Mouse (Mus musculus): ENCODE data around the gene Zfp770.

The Zfp770 gene

DNA sequence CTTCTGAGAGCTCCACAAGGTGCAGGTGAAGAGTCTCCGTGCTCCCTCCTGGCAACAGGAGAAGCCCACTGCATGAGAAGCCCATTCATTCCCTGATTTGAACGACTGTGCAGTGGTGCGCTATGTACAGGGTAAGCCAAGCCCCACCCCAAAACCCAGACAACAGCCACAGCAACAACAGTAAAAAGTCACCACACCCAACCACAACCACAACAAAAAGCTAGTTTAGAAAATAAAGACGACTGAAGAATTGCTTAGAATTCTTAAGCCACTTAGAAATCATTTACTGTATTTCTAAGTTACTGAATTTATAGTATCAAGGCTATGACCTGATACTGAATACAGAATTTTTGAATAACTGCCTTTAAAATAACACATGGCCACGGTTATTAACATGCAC lies 56.4 kb downstream of the Zfp770 start:
- DNase-seq (ENCODE audit: low read depth, low spot score): no peak

DNA sequence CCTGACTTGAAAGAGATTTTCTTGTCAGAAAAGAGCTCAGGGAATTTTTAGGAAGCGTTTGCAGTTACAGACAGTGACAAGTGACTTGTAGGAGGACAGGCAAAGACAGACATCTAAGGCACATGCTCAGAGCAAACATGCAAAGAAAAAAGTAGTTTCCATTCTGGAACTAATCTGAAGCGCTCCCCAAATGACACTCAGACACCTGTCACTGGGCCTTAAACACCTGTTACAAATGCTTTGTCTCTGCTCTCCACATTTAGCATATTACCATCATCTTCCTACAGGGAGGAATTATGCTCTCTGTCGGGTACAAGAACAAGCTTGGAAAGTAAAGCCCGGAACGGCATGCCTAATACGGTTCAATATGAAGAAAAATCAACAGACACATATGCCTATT lies 57.4 kb downstream of the Zfp770 start:
- DNase-seq (ENCODE audit: low read depth, low spot score): no peak

Data from forelimb bud, embryonic 11.5 days (tissue).